Mouse (Mus musculus) heart, postnatal 4 days (tissue): Measurements from ENCODE around the gene Tedc2. TPM values are rescaled to one million over a fixed set of nuclear protein-coding genes. Genes with fewer than 3 reads are reported as not detected.

ENCODE experiments used
- DNase-seq: peaks from one replicate; pipeline ENCODE4 v3.0.0; 2021
- total RNA-seq, 2 experiments: library from RNA; stranded (reverse); gene quantifications; 2 replicates each; pipeline ENCODE4 v1.2.3; 2021

Tedc2 gene
- total RNA-seq, 2 experiments from 2014 or later = 4.2 to 5.1 TPM

DNA sequence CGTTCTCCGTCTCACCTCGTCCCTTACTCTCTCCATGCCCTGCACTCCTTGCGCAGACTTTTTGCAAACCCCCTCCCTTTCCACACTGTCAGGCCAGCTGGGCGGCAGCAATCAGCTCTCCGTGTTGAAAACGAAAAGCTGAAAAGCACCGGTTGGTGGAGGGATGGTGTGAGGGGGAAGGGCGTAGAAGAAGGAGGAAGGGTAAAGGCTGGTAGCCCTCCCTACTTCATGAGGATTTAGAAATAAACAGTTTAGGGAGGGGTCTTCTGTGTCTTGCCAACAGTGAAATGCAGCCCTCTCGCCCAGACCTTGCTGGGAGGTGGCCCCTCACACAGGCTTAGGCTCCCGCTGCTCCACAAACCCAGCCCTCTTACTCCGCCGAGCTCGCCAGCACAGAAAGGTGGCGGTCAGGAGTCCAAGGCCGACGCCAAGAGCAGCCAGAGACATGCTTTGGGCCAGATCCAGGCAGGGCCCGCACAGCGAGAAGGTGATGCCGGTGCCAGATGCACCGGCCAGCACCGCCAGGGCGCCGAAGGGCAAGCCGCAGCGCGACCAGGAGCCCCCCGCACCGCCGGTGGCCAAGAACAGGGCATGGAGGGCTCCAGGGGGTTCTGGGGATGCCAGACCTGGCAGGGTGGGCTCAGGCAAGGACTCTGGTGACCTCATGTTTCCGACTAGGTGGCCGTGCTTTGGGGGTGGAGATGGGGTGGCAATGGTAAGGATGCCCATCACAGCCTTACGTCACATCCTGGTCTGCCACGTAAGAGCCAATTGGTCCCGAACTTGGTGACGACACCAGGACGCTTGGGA, 8.8 kb downstream of the Tedc2 start:
- DNase-seq = peak; percentile 46

DNA sequence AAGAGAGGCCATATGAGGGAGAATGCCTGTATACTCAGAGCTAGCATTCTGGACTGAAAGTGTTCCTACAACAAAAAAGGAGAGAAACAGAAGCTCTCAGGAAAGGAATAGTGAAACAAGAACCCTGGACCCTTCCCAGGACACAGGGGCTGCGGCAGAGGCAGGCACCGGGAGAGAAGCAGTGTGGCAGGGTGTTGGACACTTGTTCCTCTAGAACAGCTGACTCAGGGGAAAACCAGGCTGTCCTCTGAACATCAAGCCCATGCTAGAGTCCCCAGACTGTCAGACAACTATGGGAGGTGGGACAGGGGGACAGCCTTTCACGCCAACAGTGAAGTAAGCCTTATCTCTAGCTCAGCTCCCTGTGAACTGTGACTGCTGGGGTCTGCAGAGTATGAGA, 10.1 kb downstream of the Tedc2 start:
- no peak for DNase-seq

DNA sequence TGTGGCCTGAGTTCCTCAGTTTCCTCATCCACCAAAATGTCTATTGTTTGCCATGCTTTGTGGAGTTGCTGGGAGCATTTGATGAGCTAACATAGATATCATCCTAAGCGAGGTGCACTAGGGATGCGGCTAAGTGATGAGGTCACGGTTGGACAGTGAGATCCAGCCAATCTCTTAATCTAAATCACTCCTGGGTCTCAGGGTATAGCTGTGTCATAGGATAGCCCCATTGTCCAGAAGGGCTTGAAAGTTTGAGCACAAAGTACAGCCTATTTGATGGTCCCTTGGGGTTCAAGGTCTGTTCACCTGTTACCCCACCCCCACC, 10.8 kb downstream of the Tedc2 start:
- no peak for DNase-seq

DNA sequence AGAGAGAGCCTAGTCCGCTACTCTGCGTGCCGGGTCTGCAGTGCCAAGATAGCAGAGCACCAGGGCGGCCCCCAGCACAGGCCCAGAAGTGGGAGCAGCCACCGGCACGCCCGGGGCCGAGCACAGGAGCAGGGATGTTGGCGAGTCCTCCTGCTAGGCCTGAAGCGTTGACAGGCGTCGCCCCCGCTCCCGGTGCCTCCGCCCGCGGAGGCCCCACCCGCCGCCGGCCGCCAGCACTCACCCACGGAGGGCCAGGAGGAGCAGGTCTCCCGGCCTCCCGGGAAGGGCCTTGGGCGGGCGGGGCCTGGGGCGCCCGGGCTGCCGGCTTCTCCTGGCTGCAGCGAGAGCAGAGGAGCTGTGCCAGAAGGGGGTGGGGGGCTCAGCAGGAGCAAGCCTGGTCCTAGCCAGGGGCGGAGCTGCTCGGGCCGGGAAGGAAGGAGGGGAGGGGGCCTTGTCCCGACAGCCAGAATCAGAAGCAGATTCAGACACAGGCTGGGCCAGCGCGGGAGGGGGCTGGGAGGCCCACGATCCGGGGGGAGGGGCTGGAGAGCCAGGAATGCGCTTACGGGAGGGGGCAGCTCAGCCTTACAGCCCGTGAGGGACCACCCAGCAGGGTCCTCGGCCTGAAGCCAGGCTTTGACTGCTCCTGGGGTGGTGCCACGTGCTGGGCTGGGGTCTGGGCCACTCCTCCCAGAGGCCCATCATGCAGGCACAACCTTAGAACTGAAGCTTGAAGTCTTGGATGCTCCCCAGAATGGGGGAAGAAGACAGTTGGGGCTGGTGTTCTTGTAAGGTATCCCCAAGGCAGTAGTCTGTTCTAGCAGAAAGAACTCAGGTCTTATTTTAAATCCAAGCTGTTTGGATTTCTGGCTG, 11.4 kb downstream of the Tedc2 start, which contains the start of gene Ntn3:
Gene Ntn3, minus strand, starts transcription at position 489 of the 873 bp plus-strand sequence.
- peak; percentile 56 for DNase-seq

DNA sequence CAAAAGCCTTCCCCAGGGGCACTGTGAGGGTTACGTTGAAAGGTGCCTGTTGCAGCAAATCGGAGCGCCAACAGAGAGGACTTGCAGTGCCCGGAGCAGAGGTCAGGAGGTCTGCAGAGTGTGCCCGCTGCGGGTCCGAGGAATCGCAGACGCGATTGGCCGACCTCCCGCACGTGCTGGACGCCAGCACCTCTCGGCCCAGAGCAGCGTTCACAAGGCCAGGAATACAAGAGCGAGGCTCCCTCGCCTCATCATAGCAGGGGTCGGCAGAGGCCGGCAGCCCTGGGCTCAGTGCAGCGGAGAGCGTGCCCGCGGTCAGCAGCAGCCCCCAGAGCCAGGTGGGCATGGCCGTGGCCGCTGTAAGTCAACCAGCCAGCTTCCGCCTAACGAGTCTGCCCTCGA, 12.0 kb downstream of the Tedc2 start:
- DNase-seq = peak; percentile 26

DNA sequence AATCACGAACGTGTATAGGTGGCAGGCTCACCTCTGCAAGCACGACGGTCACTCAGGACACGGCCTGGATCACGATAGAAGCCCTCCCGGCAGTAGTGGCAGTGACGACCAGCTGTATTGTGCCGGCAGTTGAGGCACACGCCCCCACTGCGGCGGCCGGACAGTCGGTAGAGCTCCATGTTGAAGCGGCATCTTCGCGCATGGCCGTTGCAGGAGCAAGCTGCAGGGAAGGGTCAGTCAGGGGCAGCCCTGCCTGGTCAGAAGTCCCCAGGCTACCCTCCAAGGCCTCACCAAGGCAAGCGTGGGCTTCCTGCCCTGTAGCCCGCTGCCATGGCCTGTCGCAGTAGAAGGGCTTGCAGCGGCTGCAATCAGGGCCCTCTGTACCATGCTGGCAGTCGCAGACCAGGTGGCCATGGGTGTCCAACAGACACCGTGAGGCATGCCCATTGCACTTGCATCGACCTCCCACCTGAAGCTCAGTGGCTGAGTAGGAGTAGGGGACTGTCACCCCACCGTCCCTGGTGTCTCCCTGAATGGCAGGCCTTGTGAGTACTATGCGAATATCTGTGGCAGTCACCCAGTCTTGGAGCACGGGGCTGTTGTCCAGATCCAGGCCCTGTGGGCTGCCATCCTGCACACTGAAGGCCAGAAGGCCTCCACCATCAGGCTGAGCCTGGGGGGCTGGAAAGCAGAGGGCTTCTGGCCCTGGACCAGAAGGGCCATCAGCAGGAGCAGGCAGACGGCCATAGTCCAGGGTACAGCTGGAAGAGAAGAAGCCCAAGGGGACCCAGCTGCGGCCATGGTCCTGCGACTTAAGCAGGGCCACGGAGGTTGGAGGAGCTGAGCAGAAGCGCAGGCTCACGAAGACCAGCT, 12.6 kb downstream of the Tedc2 start:
- no peak for DNase-seq

DNA sequence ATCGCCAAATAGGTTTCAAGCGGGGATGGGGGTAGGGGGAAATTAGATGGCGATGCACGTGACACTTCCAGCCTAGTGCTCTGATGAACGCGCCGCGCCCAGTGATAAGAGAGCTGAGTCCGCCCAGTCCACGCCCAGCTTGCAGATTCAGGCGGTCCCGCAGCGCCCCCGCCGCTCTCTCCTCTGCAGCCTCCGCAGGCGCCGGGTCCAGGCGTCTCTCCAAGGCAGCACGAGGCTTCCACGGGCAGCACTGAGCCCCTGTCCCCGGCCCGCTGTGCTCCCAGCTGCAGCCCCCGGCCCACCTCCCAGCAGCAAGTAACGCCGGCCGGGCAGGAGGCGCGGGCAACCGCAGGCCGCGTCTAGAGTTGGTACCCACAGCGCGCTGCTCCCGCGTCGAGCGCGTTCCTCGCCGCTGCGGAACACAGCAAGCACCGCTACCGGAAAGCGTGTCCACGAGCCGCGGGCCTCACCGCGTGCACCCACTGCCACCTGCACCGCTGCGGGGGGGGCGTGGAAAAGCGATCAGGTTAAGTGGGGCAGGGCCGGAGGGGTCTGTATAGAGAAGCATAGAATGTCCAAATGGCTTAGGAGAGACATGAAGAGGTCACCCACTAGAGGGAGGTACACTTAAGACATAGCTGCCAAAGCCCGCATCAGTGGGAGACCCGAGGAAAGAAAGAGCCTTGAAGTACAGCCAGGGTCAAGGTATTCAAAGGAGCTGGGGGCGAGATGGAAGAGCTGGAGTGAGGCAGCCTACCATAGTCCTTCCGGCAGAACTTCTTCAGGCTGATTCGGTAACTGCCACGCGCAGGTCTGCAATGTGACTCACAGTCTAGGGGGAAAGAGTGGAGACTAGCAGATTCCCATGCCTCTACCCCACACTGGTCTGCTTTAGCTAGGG, 13.9 kb downstream of the Tedc2 start:
- peak; percentile 51 for DNase-seq

DNA sequence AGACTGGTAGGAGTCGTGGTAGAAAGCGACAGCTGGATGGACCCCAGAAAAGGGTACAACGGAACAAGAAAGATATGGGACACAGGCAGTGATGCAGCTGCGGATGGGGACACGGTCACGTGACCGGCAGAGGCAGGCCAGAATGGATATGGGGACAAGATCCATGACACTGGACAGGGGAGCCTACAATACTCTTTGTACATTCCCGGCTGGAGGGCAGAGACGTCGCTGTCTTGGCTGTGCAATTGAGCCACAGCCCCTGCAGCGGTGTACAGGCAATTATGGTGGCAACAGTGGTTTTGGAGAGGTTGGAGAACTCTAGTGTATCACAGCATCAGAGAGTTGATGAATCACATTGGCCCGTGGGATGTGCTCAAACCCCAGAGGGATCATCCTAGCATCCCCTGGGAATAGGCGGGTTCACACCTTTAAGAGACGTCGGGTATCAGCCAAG, 14.7 kb downstream of the Tedc2 start:
- DNase-seq = peak; percentile 60

DNA sequence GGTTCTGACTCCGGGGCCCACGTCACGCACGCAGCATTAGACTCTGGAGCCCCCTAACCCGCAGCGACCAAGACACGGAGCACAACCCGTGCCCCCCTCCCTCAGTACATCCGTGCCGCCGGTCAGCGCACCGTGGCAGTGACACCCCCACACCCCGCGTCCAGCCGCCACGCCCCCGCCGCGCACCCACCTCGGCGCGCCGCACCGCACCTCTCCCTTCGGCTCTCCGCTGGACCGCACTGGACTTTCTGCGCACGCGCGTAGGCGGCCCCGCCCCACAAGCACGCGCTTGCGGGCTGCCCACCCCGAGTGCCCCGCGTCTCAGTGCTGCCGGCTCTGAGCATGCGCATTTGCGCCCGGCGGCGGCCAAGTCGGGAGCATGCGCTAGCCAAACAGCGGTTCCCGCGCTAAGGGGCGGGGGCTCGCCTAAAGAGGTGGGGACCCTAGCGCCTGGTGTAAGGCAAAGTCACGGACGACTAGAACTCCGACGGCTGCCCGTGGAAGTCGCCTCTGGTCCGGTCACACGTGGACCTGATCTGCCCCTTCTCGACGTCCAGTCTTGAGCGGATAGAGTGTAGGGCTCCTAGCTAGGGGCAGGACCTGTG, 15.3 kb downstream of the Tedc2 start, which contains the start of gene Tbc1d24:
Gene Tbc1d24, minus strand, starts transcription at position 279 of the 605 bp plus-strand sequence.
- DNase-seq = peak; percentile 95

DNA sequence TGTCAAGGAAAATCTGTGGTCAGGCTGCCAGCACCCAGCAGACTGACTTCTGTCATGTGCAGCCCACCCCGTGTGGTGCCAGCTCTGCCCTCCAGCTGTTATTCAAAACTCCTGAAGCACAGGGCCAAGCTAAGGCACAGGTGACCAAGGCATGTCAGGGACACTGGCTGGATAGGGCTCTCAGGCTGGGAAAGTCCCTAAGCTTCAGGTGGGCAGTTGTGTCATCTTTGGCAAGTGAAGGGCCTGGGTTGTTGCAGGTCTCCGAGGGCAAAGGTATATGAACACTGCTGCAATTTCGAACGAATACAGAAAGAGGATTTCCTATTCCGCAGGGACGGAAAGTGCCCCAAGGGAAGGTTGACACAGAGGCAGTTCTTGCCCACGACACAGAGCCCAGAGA, 15.8 kb downstream of the Tedc2 start:
- no peak for DNase-seq

DNA sequence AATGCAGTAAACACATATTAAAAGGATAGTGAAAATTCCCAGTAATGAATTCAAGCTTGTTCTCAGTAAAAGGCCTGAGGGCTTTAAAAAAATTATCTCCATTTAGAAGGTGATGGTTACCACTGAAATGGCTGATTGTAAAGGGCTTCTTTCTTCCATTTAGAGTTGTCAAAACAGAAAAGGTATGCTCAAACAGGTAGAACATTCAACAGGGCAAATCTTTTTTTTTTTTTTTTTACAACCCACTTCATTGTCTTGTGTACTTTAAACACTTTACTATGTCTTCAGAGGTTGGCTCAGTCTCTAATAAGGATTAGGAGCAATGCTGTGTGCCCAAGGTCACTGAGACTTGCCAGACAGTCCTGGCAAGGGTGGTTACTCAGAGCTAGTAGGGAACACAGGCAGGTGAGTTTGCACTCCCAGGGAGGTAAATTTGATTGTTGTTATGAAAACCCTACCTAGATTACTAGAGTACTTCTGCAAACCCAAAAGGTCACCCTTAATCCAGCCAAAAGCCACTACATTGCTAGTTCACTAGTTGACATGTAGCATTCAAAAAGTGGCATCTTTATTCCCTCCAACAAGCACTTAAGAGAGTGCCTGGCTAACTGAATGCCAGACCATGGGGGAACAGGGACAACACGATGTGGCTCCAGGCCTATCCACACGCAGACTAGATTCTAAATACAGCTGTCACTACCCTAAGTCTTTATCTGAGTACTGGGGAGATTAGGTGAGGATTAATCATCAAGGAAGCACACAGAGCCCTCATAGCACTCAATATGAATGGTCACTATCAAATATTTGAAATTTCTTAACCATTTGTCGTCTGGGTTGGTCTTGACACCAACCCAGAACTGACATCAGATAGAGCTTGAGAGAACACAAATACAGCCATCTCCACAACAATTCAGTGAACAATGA, 16.8 kb downstream of the Tedc2 start:
- no peak for DNase-seq

DNA sequence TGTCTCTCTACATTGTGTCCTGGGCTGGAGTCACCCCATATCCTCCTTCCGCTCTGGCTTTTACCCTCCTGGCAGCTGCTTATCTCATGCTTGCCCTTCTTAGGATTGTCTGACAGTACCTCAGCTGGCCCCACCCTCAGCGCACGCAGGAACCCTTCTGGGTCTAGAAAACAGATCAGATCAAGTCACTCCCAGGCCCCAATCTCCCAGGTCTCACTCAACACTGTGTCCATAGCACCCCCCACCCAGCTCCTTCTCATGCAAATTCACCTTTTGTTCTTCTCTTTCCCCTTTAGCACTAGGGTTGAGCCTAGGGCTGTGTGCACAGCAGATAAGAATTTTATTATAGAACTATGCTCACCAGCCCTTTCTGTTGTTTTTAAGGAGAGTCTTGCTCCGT, 17.6 kb downstream of the Tedc2 start:
- no peak for DNase-seq

DNA sequence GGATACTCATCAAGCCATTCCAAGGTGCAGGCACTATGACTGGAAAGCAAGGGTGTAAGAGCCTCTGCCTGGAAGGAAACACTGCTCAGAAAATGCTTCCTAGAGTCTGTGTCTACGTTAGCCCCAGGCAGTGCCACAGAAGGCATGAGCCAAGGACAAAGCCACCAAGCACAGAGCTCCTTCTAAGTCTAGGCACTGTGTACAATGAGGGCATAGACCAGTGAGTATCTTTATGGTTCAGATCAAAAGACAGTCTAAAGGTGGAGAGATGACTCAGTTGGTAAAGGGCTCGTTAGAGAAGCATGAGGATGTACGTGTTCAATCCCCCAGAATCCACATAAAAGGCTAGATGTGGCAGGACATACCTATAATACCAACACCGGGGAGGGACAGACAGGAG, 19.6 kb downstream of the Tedc2 start:
- DNase-seq = no peak

DNA sequence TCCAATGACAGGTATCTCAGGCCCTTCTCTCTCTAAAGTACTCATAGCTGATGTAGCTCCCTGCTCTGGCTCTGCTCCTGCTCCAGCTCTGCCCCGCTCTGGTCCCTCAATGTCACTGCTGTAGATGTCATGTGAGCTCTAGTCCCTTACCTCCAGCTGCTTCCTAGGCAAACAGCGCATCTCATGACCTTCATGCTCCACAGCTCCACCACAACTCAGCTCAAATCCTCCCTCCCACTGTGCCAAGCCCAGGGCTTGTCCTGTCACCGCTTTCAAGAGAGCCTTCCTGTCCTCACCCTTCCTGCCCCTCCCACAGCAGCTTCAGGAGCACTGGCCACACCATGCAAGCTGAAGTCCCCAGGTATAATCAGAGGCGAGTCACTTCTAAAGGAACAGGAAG, 20.9 kb downstream of the Tedc2 start:
- peak; percentile 25 for DNase-seq

DNA sequence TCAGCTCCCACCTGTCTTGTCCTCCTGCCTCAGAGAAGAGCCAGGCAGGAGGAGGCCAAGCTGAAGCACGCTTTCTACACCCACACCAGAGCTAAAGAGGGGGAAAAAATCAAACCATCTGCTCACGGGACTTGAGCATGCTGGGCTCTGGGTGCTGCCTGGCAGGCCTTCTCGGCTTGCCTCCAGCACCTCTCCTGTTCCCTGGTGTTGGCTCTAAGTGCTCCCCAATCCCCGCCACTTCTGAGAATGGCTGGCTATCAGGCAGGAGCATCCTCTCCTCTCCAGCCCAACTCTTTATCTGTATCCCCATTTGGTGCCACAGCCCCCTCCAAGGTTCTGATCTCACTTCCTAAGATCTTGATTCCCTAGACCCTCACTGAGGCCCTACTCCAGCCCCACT, 21.4 kb downstream of the Tedc2 start:
- DNase-seq = no peak

DNA sequence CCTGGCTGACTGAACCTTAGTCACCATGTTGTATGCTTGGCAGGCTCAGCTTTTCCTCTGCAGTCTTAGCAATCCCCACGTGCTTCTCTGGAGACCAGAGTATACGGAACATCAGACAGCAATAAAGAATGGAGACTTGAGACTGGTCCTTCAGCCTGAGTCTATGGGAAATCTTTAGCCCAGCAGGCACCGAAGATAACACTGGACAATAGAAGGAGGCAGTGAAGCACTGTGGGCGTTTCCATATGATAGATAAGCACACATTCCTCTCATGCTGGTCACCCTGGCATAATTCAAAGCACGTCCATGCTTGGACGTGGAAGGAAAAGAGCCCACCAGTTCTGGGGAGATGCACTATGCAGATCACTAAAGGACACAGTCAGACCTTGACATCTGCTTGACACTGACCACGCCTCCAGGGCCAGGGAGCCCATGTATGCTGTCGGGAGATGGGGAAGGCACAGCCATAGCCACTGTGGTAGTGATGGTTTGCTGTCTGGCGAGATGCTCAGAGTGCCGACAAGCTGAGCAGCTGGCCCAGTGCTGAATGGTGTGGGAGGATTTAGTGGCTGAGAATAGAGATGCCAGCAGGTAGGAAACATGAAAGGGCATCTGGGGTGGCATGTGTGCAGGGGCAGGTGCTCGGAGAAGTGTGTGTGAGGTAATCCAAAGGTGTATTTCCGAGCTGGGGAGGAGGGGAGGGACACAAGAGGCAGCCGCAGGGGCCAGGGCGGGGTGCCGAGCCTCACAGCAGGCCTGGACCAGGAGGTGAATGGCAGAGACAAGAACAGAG, 23.4 kb downstream of the Tedc2 start:
- DNase-seq = no peak

DNA sequence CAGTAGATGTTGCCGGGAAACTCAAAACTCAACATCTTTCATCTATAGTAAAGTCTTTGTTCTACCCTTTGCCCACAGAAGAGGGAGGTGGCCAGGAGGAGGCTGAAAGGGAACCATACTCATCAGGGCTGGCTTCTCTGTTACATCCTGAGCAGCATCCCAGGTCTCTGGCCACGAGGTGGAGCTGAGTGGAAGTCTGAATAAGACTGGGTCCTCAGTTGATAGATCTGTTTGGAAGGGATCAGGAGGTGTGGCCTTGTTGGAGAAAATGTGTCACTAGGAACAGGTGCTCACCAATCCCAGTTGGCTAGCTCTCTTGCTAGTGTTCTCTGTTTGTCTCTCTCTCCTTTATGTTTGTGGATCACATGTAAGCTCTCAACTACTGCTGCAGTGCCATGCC, 25.3 kb downstream of the Tedc2 start:
- no peak for DNase-seq

DNA sequence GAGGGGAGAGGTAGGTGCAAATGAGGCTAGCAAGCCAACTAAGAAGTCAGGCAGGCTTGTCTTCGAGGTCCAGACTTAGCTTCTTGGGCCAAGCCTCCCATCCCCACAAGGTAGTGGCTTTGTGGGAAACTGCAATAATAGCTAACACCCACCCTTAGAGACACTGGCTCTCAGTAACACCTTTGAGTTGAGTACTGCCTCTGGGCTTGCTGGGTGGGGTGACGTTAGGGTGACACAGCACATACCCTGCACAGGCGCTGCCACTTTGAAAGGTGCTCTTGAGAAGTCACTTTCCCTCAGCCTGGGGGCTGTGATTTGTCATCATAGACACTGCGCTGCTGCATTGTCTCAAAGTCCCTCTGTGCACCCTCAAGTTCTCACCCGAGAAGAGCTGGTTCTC, 26.9 kb downstream of the Tedc2 start:
- DNase-seq = no peak

DNA sequence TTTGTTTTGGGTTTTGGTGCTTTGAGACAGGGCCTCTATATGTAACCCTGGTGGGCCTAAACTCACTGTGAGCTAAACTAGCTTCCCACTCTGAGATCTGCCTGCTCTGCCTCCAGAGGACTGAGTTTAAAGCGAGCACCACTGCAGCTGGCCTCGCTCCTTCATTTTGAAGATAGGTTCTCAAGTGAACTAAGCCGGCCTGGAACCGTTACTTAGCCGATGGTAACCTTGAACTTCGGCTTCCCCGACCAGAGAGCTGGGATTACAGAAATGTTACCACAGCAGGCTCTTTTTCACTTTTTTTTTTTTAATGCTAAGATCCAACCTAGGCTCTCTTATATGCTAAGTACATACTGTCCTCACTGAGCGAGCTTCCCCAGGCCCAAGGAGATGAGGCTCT, 27.4 kb downstream of the Tedc2 start:
- no peak for DNase-seq
